Comparison of ENCODE assay signal across 13 mouse cellular contexts in the genomic region with DNA sequence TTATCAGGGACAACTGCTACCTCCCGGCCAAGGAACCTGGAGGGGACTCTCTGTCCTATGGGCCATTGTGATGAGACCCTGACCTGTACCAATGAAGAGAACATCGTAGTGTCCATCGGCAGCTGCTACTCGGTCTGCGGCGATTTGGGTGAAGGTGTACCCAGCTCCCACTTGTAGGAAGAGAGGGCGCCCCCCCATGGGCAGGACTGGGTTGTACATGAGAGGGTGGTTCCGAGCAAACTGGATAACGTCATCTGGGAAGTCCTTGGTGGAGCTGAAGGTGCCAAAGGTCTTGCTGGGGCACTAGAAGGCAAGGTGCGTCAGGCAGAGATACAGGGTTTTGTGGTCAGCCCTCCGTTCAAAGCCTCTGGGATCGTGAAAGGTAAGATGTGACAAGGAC. TPM values are rescaled to one million over a fixed set of nuclear protein-coding genes. Genes with fewer than 3 reads are reported as not detected.
DNase-seq lines count a peak whose midpoint lies in the region; ATAC-seq and TF ChIP-seq lines count a peak whose summit lies in the region.
"Had no signal": no experiment of that assay in that cellular context is flagged by ENCODE, and none has a peak within 500 bp of the region (broad histone marks: within the 10 kb centered on the region; RNA-seq: fewer than 3 reads in every experiment).

No protein-coding gene starts in this region.

- no peak overlapping the region for H3K4me2 ChIP-seq in kidney, embryonic 15.5 days
- no peak overlapping the region for H3K4me2 ChIP-seq in midbrain, postnatal 0 days (ENCODE audit: low read depth, low read length, poor library complexity, severe bottlenecking)
- no peak overlapping the region for H3K4me2 ChIP-seq in midbrain, embryonic 16.5 days (ENCODE audit: low read length)
- H3K4me2 ChIP-seq: heart, embryonic 15.5 days; limb, embryonic 13.5 days had no signal

- 82% methylated on average over 12 of the region's 12 CpGs for WGBS in kidney, embryonic 15.5 days
- 85% methylated on average over 12 of the region's 12 CpGs for WGBS in midbrain, postnatal 0 days
- 79% methylated on average over 12 of the region's 12 CpGs for WGBS in midbrain, embryonic 16.5 days

- no peak for ATAC-seq in kidney, embryonic 15.5 days (replicated peaks; ENCODE audit: low FRiP score)
- ATAC-seq in midbrain, postnatal 0 days (ENCODE audit: low FRiP score), result no peak
- ATAC-seq in midbrain, embryonic 16.5 days, result no peak
- ATAC-seq: hindbrain, embryonic 16.5 days; Patski had no signal

- DNase-seq in kidney, adult 11 months, result peak; percentile 70
- DNase-seq in midbrain, postnatal 0 days (ENCODE audit: low spot score), result no peak
- peak; percentile 26 for DNase-seq in T-cell, adult 2 months (ENCODE audit: low spot score)
- DNase-seq in testis, postnatal 10 days (ENCODE audit: low spot score), result peak; percentile 66
- no peak for DNase-seq in layer of hippocampus, postnatal 25 days (ENCODE audit: extremely low spot score in 1 of 2, low spot score in 1 of 2)
- DNase-seq: gastrocnemius, postnatal 10 days had no signal

- 0 out of 2 replicates have a peak, but pooled peaks cover 3% of the 10 kb centered on the region for H3K27me3 ChIP-seq in kidney, embryonic 15.5 days
- H3K27me3 ChIP-seq in midbrain, postnatal 0 days (ENCODE audit: insufficient read depth, low read length), result no peaks in the 10 kb centered on the region
- H3K27me3 ChIP-seq in midbrain, embryonic 16.5 days (ENCODE audit: control insufficient read depth, insufficient read depth, low read depth, low read length), result no peaks in the 10 kb centered on the region
- H3K27me3 ChIP-seq: Patski had no signal

- H3K9ac ChIP-seq in kidney, embryonic 15.5 days, result no peak overlapping the region
- H3K9ac ChIP-seq in midbrain, postnatal 0 days (replicated peaks; ENCODE audit: low read length, poor library complexity, severe bottlenecking), result no peak overlapping the region
- H3K9ac ChIP-seq in midbrain, embryonic 16.5 days (ENCODE audit: low read depth, low read length), result no peak overlapping the region
- H3K9ac ChIP-seq: heart, embryonic 15.5 days had no signal

- peaks cover 26% of the 10 kb centered on the region for H3K36me3 ChIP-seq in kidney, embryonic 15.5 days
- H3K36me3 ChIP-seq in midbrain, postnatal 0 days (ENCODE audit: insufficient read depth, low read length), result no peaks in the 10 kb centered on the region
- H3K36me3 ChIP-seq in midbrain, embryonic 16.5 days (ENCODE audit: control insufficient read depth, insufficient read depth, low read length), result no peaks in the 10 kb centered on the region
- H3K36me3 ChIP-seq: heart, embryonic 15.5 days had no signal

- no peak overlapping the region for H3K27ac ChIP-seq in kidney, embryonic 15.5 days
- H3K27ac ChIP-seq in midbrain, postnatal 0 days (ENCODE audit: low read depth, low read length), result no peak overlapping the region
- no peak overlapping the region for H3K27ac ChIP-seq in midbrain, embryonic 16.5 days (ENCODE audit: low read length)
- H3K27ac ChIP-seq: heart, embryonic 15.5 days; limb, embryonic 13.5 days had no signal

- H3K4me3 ChIP-seq in kidney, embryonic 15.5 days (replicated peaks), result no peak overlapping the region
- no peak overlapping the region for H3K4me3 ChIP-seq in midbrain, postnatal 0 days (ENCODE audit: low read depth, low read length)
- H3K4me3 ChIP-seq in midbrain, embryonic 16.5 days (ENCODE audit: low read depth, low read length), result no peak overlapping the region
- H3K4me3 ChIP-seq: heart, embryonic 15.5 days; limb, embryonic 13.5 days had no signal

- peak; percentile 32 for TF ChIP-seq CTCF in midbrain, postnatal 0 days (IDR thresholded peaks at IDR 0.05)

- no peaks in the 10 kb centered on the region for H3K9me3 ChIP-seq in kidney, embryonic 15.5 days (replicated peaks)
- no peaks in the 10 kb centered on the region for H3K9me3 ChIP-seq in midbrain, postnatal 0 days (ENCODE audit: low read length)
- no peaks in the 10 kb centered on the region for H3K9me3 ChIP-seq in midbrain, embryonic 16.5 days (replicated peaks; ENCODE audit: control insufficient read depth, low read length, poor library complexity, severe bottlenecking)
- H3K9me3 ChIP-seq: heart, embryonic 15.5 days; limb, embryonic 13.5 days had no signal

- peaks cover 46% of the 10 kb centered on the region for H3K4me1 ChIP-seq in kidney, embryonic 15.5 days
- no peaks in the 10 kb centered on the region for H3K4me1 ChIP-seq in midbrain, postnatal 0 days (ENCODE audit: insufficient read depth, low read length)
- H3K4me1 ChIP-seq in midbrain, embryonic 16.5 days (ENCODE audit: control insufficient read depth, insufficient read depth, low read length), result peaks cover 6% of the 10 kb centered on the region

RNA-seq across cellular contexts. Expression of gene Sema3b, which starts 8.3 kb away (rescaled TPM):
- 21.1 and 22.5 TPM in 2 replicates for polyA plus RNA-seq in kidney, embryonic 15.5 days (2015; fragmentation: Nextera tagmentation; extraction: Ambion mirVana)
- 5.7 and 16.7 TPM in 2 replicates for total RNA-seq in midbrain, postnatal 0 days (2014; rRNA removed)
- polyA plus RNA-seq in midbrain, postnatal 0 days (2015; fragmentation: Nextera tagmentation; extraction: Ambion mirVana), result 4.0 and 5.1 TPM in 2 replicates
- 3.7 and 3.9 TPM in 2 replicates for polyA plus RNA-seq in midbrain, embryonic 16.5 days (2015; fragmentation: Nextera tagmentation; extraction: Ambion mirVana)
- 1 to 10 TPM; 2.2 to 2.7 TPM for total RNA-seq in layer of hippocampus, postnatal 25 days (2021)
- total RNA-seq: megakaryocyte progenitor cell, adult 5-6 weeks had no signal

RNA-seq across cellular contexts. Expression of gene Ifrd2, which starts 13.3 kb away (rescaled TPM):
- polyA plus RNA-seq in kidney, embryonic 15.5 days (2015; fragmentation: Nextera tagmentation; extraction: Ambion mirVana), result 47.8 and 55.8 TPM in 2 replicates
- 8.4 and 8.9 TPM in 2 replicates for total RNA-seq in midbrain, postnatal 0 days (2014; rRNA removed)
- 6.5 and 7.5 TPM in 2 replicates for polyA plus RNA-seq in midbrain, postnatal 0 days (2015; fragmentation: Nextera tagmentation; extraction: Ambion mirVana)
- polyA plus RNA-seq in midbrain, embryonic 16.5 days (2015; fragmentation: Nextera tagmentation; extraction: Ambion mirVana), result 14.6 and 15.4 TPM in 2 replicates
- 10 to 100 TPM; 11.8 to 16.8 TPM for total RNA-seq in layer of hippocampus, postnatal 25 days (2021)

RNA-seq across cellular contexts. Expression of gene Hyal3, which starts 20.1 kb away (rescaled TPM):
- 1.3 TPM in 2 replicates for polyA plus RNA-seq in kidney, embryonic 15.5 days (2015; fragmentation: Nextera tagmentation; extraction: Ambion mirVana)
- total RNA-seq in midbrain, postnatal 0 days (2014; rRNA removed), result 1.1 and 4.3 TPM in 2 replicates
- 1.8 and 2.2 TPM in 2 replicates for polyA plus RNA-seq in midbrain, postnatal 0 days (2015; fragmentation: Nextera tagmentation; extraction: Ambion mirVana)
- polyA plus RNA-seq in midbrain, embryonic 16.5 days (2015; fragmentation: Nextera tagmentation; extraction: Ambion mirVana), result 2.0 and 2.4 TPM in 2 replicates
- total RNA-seq in layer of hippocampus, postnatal 25 days (2021), result 1 to 10 TPM; 1.4 to 1.9 TPM

RNA-seq across cellular contexts. Expression of gene Naa80, which starts 22.1 kb away (rescaled TPM):
- 16.0 and 19.3 TPM in 2 replicates for polyA plus RNA-seq in kidney, embryonic 15.5 days (2015; fragmentation: Nextera tagmentation; extraction: Ambion mirVana)
- 22.7 and 35.4 TPM in 2 replicates for total RNA-seq in midbrain, postnatal 0 days (2014; rRNA removed)
- polyA plus RNA-seq in midbrain, postnatal 0 days (2015; fragmentation: Nextera tagmentation; extraction: Ambion mirVana), result 20.4 and 24.4 TPM in 2 replicates
- polyA plus RNA-seq in midbrain, embryonic 16.5 days (2015; fragmentation: Nextera tagmentation; extraction: Ambion mirVana), result 14.9 and 18.6 TPM in 2 replicates
- total RNA-seq in layer of hippocampus, postnatal 25 days (2021), result 10 to 100 TPM; 11.3 to 13.3 TPM

RNA-seq across cellular contexts. Expression of gene Hyal1, which starts 24.0 kb away (rescaled TPM):
- 8.6 and 10.5 TPM in 2 replicates for polyA plus RNA-seq in kidney, embryonic 15.5 days (2015; fragmentation: Nextera tagmentation; extraction: Ambion mirVana)
- 2.4 and 3.5 TPM in 2 replicates for total RNA-seq in midbrain, postnatal 0 days (2014; rRNA removed)
- polyA plus RNA-seq in midbrain, postnatal 0 days (2015; fragmentation: Nextera tagmentation; extraction: Ambion mirVana), result 2.5 and 2.9 TPM in 2 replicates
- polyA plus RNA-seq in midbrain, embryonic 16.5 days (2015; fragmentation: Nextera tagmentation; extraction: Ambion mirVana), result 7.2 TPM in 2 replicates
- total RNA-seq in layer of hippocampus, postnatal 25 days (2021), result 1 to 10 TPM; 6.4 to 8.0 TPM

Comparison
In these comparisons a context has a peak if more than half of its experiments do, and no peak if none do; other contexts are left out.
1. DNase-seq: peak in kidney, adult 11 months (single experiment), T-cell, adult 2 months (single experiment) and testis, postnatal 10 days (single experiment); none in midbrain, postnatal 0 days (single experiment) and layer of hippocampus, postnatal 25 days (0 of 2).